Mouse (Mus musculus) right cerebral cortex, adult 18-20 months (tissue): ENCODE data around the gene Evc2.

Experiments used
- DNase-seq: peaks from one replicate; pipeline ENCODE4 v3.0.0; 2022; ENCODE audit warnings: mixed read lengths

The Evc2 gene

GRCm38 (mm10) chr5:37368796-37369195 is 30.5 kb downstream of the Evc2 start:
- DNase-seq, result no peak

GRCm38 (mm10) chr5:37377376-37377775 is 39.1 kb downstream of the Evc2 start:
- no peak for DNase-seq

- no peak for DNase-seq
These were observed 42.3 kb downstream of the Evc2 start for GRCm38 (mm10) chr5:37380641-37381040.

GRCm38 (mm10) chr5:37383570-37383969 is 45.3 kb downstream of the Evc2 start:
- no peak for DNase-seq

- no peak for DNase-seq
These were observed 50.3 kb downstream of the Evc2 start for GRCm38 (mm10) chr5:37388646-37389045.

GRCm38 (mm10) chr5:37389808-37390495 is 51.7 kb downstream of the Evc2 start:
- no peak for DNase-seq

GRCm38 (mm10) chr5:37390923-37391322 is 52.6 kb downstream of the Evc2 start:
- no peak for DNase-seq

- no peak for DNase-seq
These were observed 53.6 kb downstream of the Evc2 start for GRCm38 (mm10) chr5:37391901-37392300.

GRCm38 (mm10) chr5:37395172-37396030 is 57.1 kb downstream of the Evc2 start:
- DNase-seq, result no peak

- DNase-seq, result no peak
These were observed 80.7 kb downstream of the Evc2 start for GRCm38 (mm10) chr5:37419028-37419427.

GRCm38 (mm10) chr5:37427210-37427609 is 88.9 kb downstream of the Evc2 start:
- DNase-seq, result no peak

- DNase-seq, result no peak
These were observed 97.1 kb downstream of the Evc2 start for GRCm38 (mm10) chr5:37435417-37435816.

GRCm38 (mm10) chr5:37442767-37443166 is 104.5 kb downstream of the Evc2 start:
- no peak for DNase-seq

- DNase-seq, result no peak
These were observed 109.2 kb downstream of the Evc2 start for GRCm38 (mm10) chr5:37447546-37447945.

GRCm38 (mm10) chr5:37456590-37456989 is 118.3 kb downstream of the Evc2 start:
- DNase-seq, result no peak

- DNase-seq, result no peak
These were observed 118.9 kb downstream of the Evc2 start for GRCm38 (mm10) chr5:37457191-37457590.

- DNase-seq, result no peak
These were observed 119.5 kb downstream of the Evc2 start for GRCm38 (mm10) chr5:37457831-37458230.

- no peak for DNase-seq
These were observed 119.9 kb downstream of the Evc2 start for GRCm38 (mm10) chr5:37458236-37458635.

- peak; percentile 3 for DNase-seq
These were observed 127.2 kb downstream of the Evc2 start for GRCm38 (mm10) chr5:37465461-37465860.

- DNase-seq, result no peak
These were observed 129.3 kb downstream of the Evc2 start for GRCm38 (mm10) chr5:37467646-37468045.

- DNase-seq, result no peak
These were observed 130.7 kb downstream of the Evc2 start for GRCm38 (mm10) chr5:37469031-37469430.

- DNase-seq, result no peak
These were observed 133.3 kb downstream of the Evc2 start for GRCm38 (mm10) chr5:37471584-37471983.

- no peak for DNase-seq
These were observed 133.8 kb downstream of the Evc2 start for GRCm38 (mm10) chr5:37472025-37472608.
